ENCODE assay signal across 8 mouse cellular contexts in the genomic region with DNA sequence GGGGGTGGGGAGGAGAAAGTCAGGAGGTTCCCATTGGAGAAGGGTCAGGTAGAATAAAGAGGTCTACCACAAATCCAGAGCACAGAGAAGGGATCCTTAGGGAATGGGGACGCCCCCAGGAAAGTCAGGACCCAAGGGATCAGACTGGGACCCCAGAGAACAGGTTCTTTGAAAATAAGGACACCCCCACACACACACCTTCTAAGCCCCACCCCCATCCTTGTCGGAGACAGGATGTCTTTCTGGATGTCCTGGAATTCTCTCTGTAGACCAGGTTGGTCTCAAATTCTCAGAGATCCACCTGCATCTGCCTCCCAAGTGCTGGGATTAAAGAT. TPM values are rescaled to one million over a fixed set of nuclear protein-coding genes. Genes with fewer than 3 reads are reported as not detected.
DNase-seq lines count a peak whose midpoint lies in the region; ATAC-seq lines count a peak whose summit lies in the region.

No protein-coding gene starts in this region.

- H3K4me3 ChIP-seq in erythroblast, embryonic 14.5 days (replicated peaks) = peak overlapping the region; percentile 79
- peak overlapping the region; percentile 96 for H3K4me3 ChIP-seq in megakaryocyte, embryonic 14.5 days (replicated peaks)
- H3K4me3 ChIP-seq in intestine, embryonic 16.5 days (ENCODE audit: low read length) = peak overlapping the region; percentile 81; the same call in 1 of the 2 replicates
- H3K4me3 ChIP-seq in neural tube, embryonic 15.5 days (replicated peaks) = peak overlapping the region; percentile 81; the same call in 1 of the 2 replicates

- H3K36me3 ChIP-seq in erythroblast, embryonic 14.5 days (ENCODE audit: control insufficient read depth) = peaks cover 57% of the 10 kb centered on the region
- peaks cover 33% of the 10 kb centered on the region for H3K36me3 ChIP-seq in megakaryocyte, embryonic 14.5 days (replicated peaks; ENCODE audit: low read length)
- no peaks in the 10 kb centered on the region for H3K36me3 ChIP-seq in intestine, embryonic 16.5 days (ENCODE audit: control insufficient read depth, insufficient read depth, low read length)
- H3K36me3 ChIP-seq in neural tube, embryonic 15.5 days = peaks cover 13% of the 10 kb centered on the region

- no peaks in the 10 kb centered on the region for H3K27me3 ChIP-seq in erythroblast, embryonic 14.5 days (ENCODE audit: control insufficient read depth)
- no peaks in the 10 kb centered on the region for H3K27me3 ChIP-seq in megakaryocyte, embryonic 14.5 days (replicated peaks)
- no peaks in the 10 kb centered on the region for H3K27me3 ChIP-seq in intestine, embryonic 16.5 days (replicated peaks; ENCODE audit: control insufficient read depth, insufficient read depth, low read length)
- no peaks in the 10 kb centered on the region for H3K27me3 ChIP-seq in neural tube, embryonic 15.5 days (replicated peaks)

- no peak overlapping the region for H3K9ac ChIP-seq in intestine, embryonic 16.5 days (ENCODE audit: low read depth, low read length)
- no peak overlapping the region for H3K9ac ChIP-seq in neural tube, embryonic 15.5 days (replicated peaks)

- H3K4me1 ChIP-seq in erythroblast, embryonic 14.5 days (ENCODE audit: control insufficient read depth) = peaks cover 50% of the 10 kb centered on the region
- H3K4me1 ChIP-seq in megakaryocyte, embryonic 14.5 days = peaks cover 49% of the 10 kb centered on the region
- H3K4me1 ChIP-seq in intestine, embryonic 16.5 days (ENCODE audit: control insufficient read depth, insufficient read depth, low read length) = peaks cover 28% of the 10 kb centered on the region
- peaks cover 47% of the 10 kb centered on the region for H3K4me1 ChIP-seq in neural tube, embryonic 15.5 days

- DNase-seq in right cerebral cortex, postnatal 4 days = no peak
- DNase-seq in frontal cortex, postnatal 25 days (ENCODE audit: low spot score in 2 of 2) = no peak

- H3K4me2 ChIP-seq in intestine, embryonic 16.5 days (ENCODE audit: low read depth, low read length) = peak overlapping the region; percentile 76; the same call in 1 of the 2 replicates
- H3K4me2 ChIP-seq in neural tube, embryonic 15.5 days = peak overlapping the region; percentile 79

- no peaks in the 10 kb centered on the region for H3K9me3 ChIP-seq in erythroblast, embryonic 14.5 days (ENCODE audit: control insufficient read depth, low read length)
- H3K9me3 ChIP-seq in megakaryocyte, embryonic 14.5 days = no peaks in the 10 kb centered on the region
- H3K9me3 ChIP-seq in intestine, embryonic 16.5 days (ENCODE audit: control insufficient read depth, low read length) = no peaks in the 10 kb centered on the region
- no peaks in the 10 kb centered on the region for H3K9me3 ChIP-seq in neural tube, embryonic 15.5 days (replicated peaks)

- 78% methylated on average over 2 of the region's 2 CpGs for WGBS in intestine, embryonic 16.5 days
- 86% methylated on average over 2 of the region's 2 CpGs for WGBS in neural tube, embryonic 15.5 days

- ATAC-seq in erythroblast, adult 5-6 weeks (replicated peaks; ENCODE audit: low FRiP score, poor library complexity, severe bottlenecking) = no peak
- no peak for ATAC-seq in megakaryocyte, adult 5-6 weeks (ENCODE audit: poor library complexity, severe bottlenecking)
- no peak for ATAC-seq in intestine, embryonic 16.5 days
- ATAC-seq in neural tube, embryonic 15.5 days (ENCODE audit: low FRiP score) = no peak

- no peak overlapping the region for H3K27ac ChIP-seq in intestine, embryonic 16.5 days (ENCODE audit: low read length)
- H3K27ac ChIP-seq in neural tube, embryonic 15.5 days (replicated peaks) = no peak overlapping the region

RNA-seq across cellular contexts. Expression of a gene that starts 1.5 kb away (rescaled TPM):
- 3.5 and 4.6 TPM in 2 replicates for polyA plus RNA-seq in erythroblast, embryonic 14.5 days (2012)
- total RNA-seq in erythroblast, adult 5-6 weeks (2015; ENCODE audit: low replicate concordance) = 14.0 and 26.7 TPM in 2 replicates
- 16.7 and 22.3 TPM in 2 replicates for total RNA-seq in erythroblast, adult 5-6 weeks (2017; ENCODE audit: low replicate concordance)
- 32.6 and 47.4 TPM in 2 replicates for polyA plus RNA-seq in megakaryocyte, embryonic 14.5 days (2012; ENCODE audit: insufficient read depth, low replicate concordance)
- 28.0 and 28.4 TPM in 2 replicates for total RNA-seq in megakaryocyte, adult 5-6 weeks (2015)
- total RNA-seq in megakaryocyte, adult 5-6 weeks (2017) = 53.6 and 76.9 TPM in 2 replicates
- 12.3 and 13.2 TPM in 2 replicates for polyA plus RNA-seq in intestine, embryonic 16.5 days (2015; fragmentation: Nextera tagmentation; extraction: Ambion mirVana)
- 15.2 and 18.7 TPM in 2 replicates for polyA plus RNA-seq in neural tube, embryonic 15.5 days (2015; fragmentation: Nextera tagmentation; extraction: Ambion mirVana)

RNA-seq across cellular contexts. Expression of a gene that starts 1.9 kb away (rescaled TPM):
- polyA plus RNA-seq in erythroblast, embryonic 14.5 days (2012) = 36.6 and 42.6 TPM in 2 replicates
- 29.4 and 40.1 TPM in 2 replicates for total RNA-seq in erythroblast, adult 5-6 weeks (2015; ENCODE audit: low replicate concordance)
- total RNA-seq in erythroblast, adult 5-6 weeks (2017; ENCODE audit: low replicate concordance) = 15.9 and 25.5 TPM in 2 replicates
- 94.7 and 248 TPM in 2 replicates for polyA plus RNA-seq in megakaryocyte, embryonic 14.5 days (2012; ENCODE audit: insufficient read depth, low replicate concordance)
- 132 and 138 TPM in 2 replicates for total RNA-seq in megakaryocyte, adult 5-6 weeks (2015)
- total RNA-seq in megakaryocyte, adult 5-6 weeks (2017) = 65.6 and 75.3 TPM in 2 replicates
- polyA plus RNA-seq in intestine, embryonic 16.5 days (2015; fragmentation: Nextera tagmentation; extraction: Ambion mirVana) = 40.2 and 42.5 TPM in 2 replicates
- polyA plus RNA-seq in neural tube, embryonic 15.5 days (2015; fragmentation: Nextera tagmentation; extraction: Ambion mirVana) = 120 and 129 TPM in 2 replicates

RNA-seq across cellular contexts. Expression of a gene that starts 22.8 kb away (rescaled TPM):
- not detected in 2 replicates for polyA plus RNA-seq in erythroblast, embryonic 14.5 days (2012)
- total RNA-seq in erythroblast, adult 5-6 weeks (2015; ENCODE audit: low replicate concordance) = 0.58 TPM in 1 of 2 replicates, not detected in the other
- total RNA-seq in erythroblast, adult 5-6 weeks (2017; ENCODE audit: low replicate concordance) = not detected in 2 replicates
- polyA plus RNA-seq in megakaryocyte, embryonic 14.5 days (2012; ENCODE audit: insufficient read depth, low replicate concordance) = not detected in 2 replicates
- 0.31 and 0.32 TPM in 2 replicates for total RNA-seq in megakaryocyte, adult 5-6 weeks (2015)
- total RNA-seq in megakaryocyte, adult 5-6 weeks (2017) = 0.92 and 1.6 TPM in 2 replicates
- 158 and 172 TPM in 2 replicates for polyA plus RNA-seq in intestine, embryonic 16.5 days (2015; fragmentation: Nextera tagmentation; extraction: Ambion mirVana)
- polyA plus RNA-seq in neural tube, embryonic 15.5 days (2015; fragmentation: Nextera tagmentation; extraction: Ambion mirVana) = 2.5 and 12.1 TPM in 2 replicates

RNA-seq across cellular contexts. Expression of a gene that starts 24.2 kb away (rescaled TPM):
- 25.4 and 30.2 TPM in 2 replicates for polyA plus RNA-seq in erythroblast, embryonic 14.5 days (2012)
- total RNA-seq in erythroblast, adult 5-6 weeks (2015; ENCODE audit: low replicate concordance) = 11.9 TPM in 2 replicates
- total RNA-seq in erythroblast, adult 5-6 weeks (2017; ENCODE audit: low replicate concordance) = 31.9 and 59.8 TPM in 2 replicates
- polyA plus RNA-seq in megakaryocyte, embryonic 14.5 days (2012; ENCODE audit: insufficient read depth, low replicate concordance) = 53.1 and 67.2 TPM in 2 replicates
- 14.6 and 15.0 TPM in 2 replicates for total RNA-seq in megakaryocyte, adult 5-6 weeks (2015)
- total RNA-seq in megakaryocyte, adult 5-6 weeks (2017) = 13.5 and 19.3 TPM in 2 replicates
- 62.1 and 62.3 TPM in 2 replicates for polyA plus RNA-seq in intestine, embryonic 16.5 days (2015; fragmentation: Nextera tagmentation; extraction: Ambion mirVana)
- 50.0 and 52.4 TPM in 2 replicates for polyA plus RNA-seq in neural tube, embryonic 15.5 days (2015; fragmentation: Nextera tagmentation; extraction: Ambion mirVana)

RNA-seq across cellular contexts. Expression of a gene that starts 31.2 kb away (rescaled TPM):
- polyA plus RNA-seq in erythroblast, embryonic 14.5 days (2012) = 0.76 and 0.82 TPM in 2 replicates
- total RNA-seq in erythroblast, adult 5-6 weeks (2015; ENCODE audit: low replicate concordance) = 10.6 and 17.1 TPM in 2 replicates
- 11.7 and 14.5 TPM in 2 replicates for total RNA-seq in erythroblast, adult 5-6 weeks (2017; ENCODE audit: low replicate concordance)
- polyA plus RNA-seq in megakaryocyte, embryonic 14.5 days (2012; ENCODE audit: insufficient read depth, low replicate concordance) = 46.8 and 61.6 TPM in 2 replicates
- total RNA-seq in megakaryocyte, adult 5-6 weeks (2015) = 112 and 124 TPM in 2 replicates
- 101 and 116 TPM in 2 replicates for total RNA-seq in megakaryocyte, adult 5-6 weeks (2017)
- 44.6 and 50.2 TPM in 2 replicates for polyA plus RNA-seq in intestine, embryonic 16.5 days (2015; fragmentation: Nextera tagmentation; extraction: Ambion mirVana)
- 68.4 and 79.7 TPM in 2 replicates for polyA plus RNA-seq in neural tube, embryonic 15.5 days (2015; fragmentation: Nextera tagmentation; extraction: Ambion mirVana)

Comparison
In these comparisons a context has a peak if more than half of its experiments do, and no peak if none do; other contexts are left out.
1. RNA of a gene that starts 22.8 kb away (polyA plus RNA-seq): 158 to 172 TPM in intestine, embryonic 16.5 days; 2.5 to 12.1 TPM in neural tube, embryonic 15.5 days, not detected in erythroblast, embryonic 14.5 days and not detected in megakaryocyte, embryonic 14.5 days; every median in the first group is over 10 times any median in the second.
2. Peak in every context shown above with its lines, with median percentiles within 50 percentile points of each other: H3K4me3 ChIP-seq.